Mouse (Mus musculus) MEL (cell line): ENCODE measurements around the gene Ssh2. TPM values are rescaled to one million over a fixed set of nuclear protein-coding genes. Genes with fewer than 3 reads are reported as not detected.

Experiments used
- DNase-seq: peaks from one replicate; pipeline ENCODE4 v3.0.0; 2011; ENCODE audit warnings: low read depth, low spot score
- H3K27ac ChIP-seq: 2 replicates; pipeline ENCODE4 v1.5.1; 2012; ENCODE audit warnings: low read depth, mild to moderate bottlenecking, control low read depth, low read length, moderate library complexity; ENCODE audit not compliant: control insufficient read depth
- H3K27me3 ChIP-seq, 2 experiments: fragments of 150-350 bp in 1 of 2; sonication (generic) in 1 of 2; 2 replicates each; pipeline ENCODE4 v1.6.1; 2012; ENCODE audit warnings: low read length in 2 of 2, mild to moderate bottlenecking in 2 of 2, improper control_type of control experiment in 1 of 2, moderate library complexity in 1 of 2; ENCODE audit not compliant: insufficient read depth in 2 of 2, control insufficient read depth in 1 of 2
- H3K36me3 ChIP-seq, 2 experiments: 2 replicates each; pipeline ENCODE4 v1.6.1; 2012 to 2014; ENCODE audit warnings: low read length in 2 of 2, improper control_type of control experiment in 1 of 2, inconsistent platforms in 1 of 2, mild to moderate bottlenecking in 1 of 2; ENCODE audit not compliant: insufficient read depth in 2 of 2, control insufficient read depth in 1 of 2
- H3K4me1 ChIP-seq, 2 experiments: fragments of 150-350 bp in 1 of 2; sonication (generic) in 1 of 2; 2 replicates each; pipeline ENCODE4 v1.6.1; 2012; ENCODE audit warnings: low read length in 2 of 2, improper control_type of control experiment in 1 of 2, mild to moderate bottlenecking in 1 of 2; ENCODE audit not compliant: insufficient read depth in 2 of 2, control insufficient read depth in 1 of 2
- H3K4me3 ChIP-seq, 2 experiments: fragments of 150-350 bp in 1 of 2; sonication (generic) in 1 of 2; 2 replicates each; pipeline ENCODE4 v1.5.1; 2012; ENCODE audit warnings: low read depth in 2 of 2, low read length in 2 of 2, mild to moderate bottlenecking in 2 of 2, moderate library complexity in 2 of 2, control low read depth in 1 of 2, improper control_type of control experiment in 1 of 2; ENCODE audit not compliant: control insufficient read depth in 1 of 2, insufficient read depth in 1 of 2
- H3K79me2 ChIP-seq: 2 replicates; pipeline ENCODE4 v1.6.1; 2012; ENCODE audit warnings: mild to moderate bottlenecking, low read length, moderate library complexity; ENCODE audit not compliant: control insufficient read depth, poor library complexity, insufficient read depth
- H3K9ac ChIP-seq: 2 replicates; pipeline ENCODE4 v1.6.1; 2012; ENCODE audit warnings: low read depth, mild to moderate bottlenecking, control low read depth, low read length, moderate library complexity; ENCODE audit not compliant: control insufficient read depth, poor library complexity, severe bottlenecking
- H3K9me3 ChIP-seq: fragments of 150-350 bp; sonication (generic); replicated peaks from 2 replicates; pipeline ENCODE4 v1.6.1; 2012; ENCODE audit warnings: mild to moderate bottlenecking, low read length, improper control_type of control experiment, moderate library complexity; ENCODE audit not compliant: insufficient read depth
- BHLHE40 ChIP-seq: IDR thresholded peaks from 2 replicates; pipeline ENCODE4 v1.6.1; 2012; ENCODE audit warnings: low read depth, mild to moderate bottlenecking, inconsistent platforms, low read length, improper control_type of control experiment, borderline replicate concordance
- CHD1 ChIP-seq: IDR thresholded peaks from 2 replicates; pipeline ENCODE4 v1.6.1; 2012; ENCODE audit warnings: low read depth, mild to moderate bottlenecking, inconsistent platforms, low read length, improper control_type of control experiment
- CHD2 ChIP-seq: IDR thresholded peaks from 2 replicates; pipeline ENCODE4 v1.6.1; 2011; ENCODE audit warnings: low read length, improper control_type of control experiment
- CTCF ChIP-seq, 3 experiments: IDR thresholded peaks in 2 of 3; conservative IDR thresholded peaks in 1 of 3; 2 replicates each; pipeline ENCODE4 v1.5.1; 2011 to 2012; ENCODE audit warnings: low read length in 3 of 3, low read depth in 2 of 3, mild to moderate bottlenecking in 2 of 3, improper control_type of control experiment in 1 of 3, inconsistent platforms in 1 of 3, mixed read lengths in 1 of 3, moderate library complexity in 1 of 3; ENCODE audit not compliant: control insufficient read depth in 1 of 3, insufficient read depth in 1 of 3, poor library complexity in 1 of 3, severe bottlenecking in 1 of 3
- E2F4 ChIP-seq: IDR thresholded peaks from 2 replicates; pipeline ENCODE4 v1.6.1; 2011; ENCODE audit warnings: low read depth, low read length, improper control_type of control experiment, borderline replicate concordance
- GABPA ChIP-seq: IDR thresholded peaks from 2 replicates; pipeline ENCODE4 v1.6.1; 2012; ENCODE audit warnings: low read depth, mild to moderate bottlenecking, inconsistent platforms, low read length, improper control_type of control experiment, moderate library complexity
- HCFC1 ChIP-seq: IDR thresholded peaks from 2 replicates; pipeline ENCODE4 v1.6.1; 2012; ENCODE audit warnings: low read depth, mild to moderate bottlenecking, inconsistent platforms, low read length, improper control_type of control experiment, moderate library complexity
- MAFK ChIP-seq: IDR thresholded peaks from 2 replicates; pipeline ENCODE4 v1.6.1; 2011; ENCODE audit warnings: low read depth, mild to moderate bottlenecking, low read length, improper control_type of control experiment, borderline replicate concordance
- MAZ ChIP-seq: IDR thresholded peaks from 2 replicates; pipeline ENCODE4 v1.6.1; 2012; ENCODE audit warnings: low read depth, mild to moderate bottlenecking, inconsistent platforms, low read length, improper control_type of control experiment
- MEF2A ChIP-seq: IDR thresholded peaks from 2 replicates; pipeline ENCODE4 v1.6.1; 2014; ENCODE audit warnings: low read depth, mild to moderate bottlenecking, inconsistent platforms, low read length, improper control_type of control experiment; ENCODE audit not compliant: poor library complexity, insufficient replicate concordance, severe bottlenecking; ENCODE audit errors: extremely low read depth
- MYB ChIP-seq: IDR thresholded peaks from 2 replicates; pipeline ENCODE4 v1.6.1; 2011; ENCODE audit warnings: mild to moderate bottlenecking, low read depth, low read length, improper control_type of control experiment
- POLR2AphosphoS5 ChIP-seq: IDR thresholded peaks from 2 replicates; pipeline ENCODE4 v1.6.1; 2012; ENCODE audit warnings: low read depth, borderline replicate concordance, mild to moderate bottlenecking, inconsistent platforms, low read length, moderate library complexity, mixed read lengths
- RAD21 ChIP-seq: IDR thresholded peaks from 2 replicates; pipeline ENCODE4 v1.6.1; 2011; ENCODE audit warnings: mild to moderate bottlenecking, low read depth, low read length, improper control_type of control experiment
- RCOR1 ChIP-seq: IDR thresholded peaks from 2 replicates; pipeline ENCODE4 v1.6.1; 2012; ENCODE audit warnings: low read depth, mild to moderate bottlenecking, inconsistent platforms, low read length, improper control_type of control experiment
- SIN3A ChIP-seq: IDR thresholded peaks from 2 replicates; pipeline ENCODE4 v1.6.1; 2012; ENCODE audit warnings: low read length, improper control_type of control experiment, inconsistent platforms
- TAL1 ChIP-seq: IDR thresholded peaks from 2 replicates; pipeline ENCODE4 v1.6.1; 2012; ENCODE audit warnings: mild to moderate bottlenecking, inconsistent platforms, low read length, moderate library complexity, mixed read lengths
- TBP ChIP-seq: IDR thresholded peaks from 2 replicates; pipeline ENCODE4 v1.8.0; 2011; ENCODE audit warnings: low read depth, low read length, improper control_type of control experiment
- USF2 ChIP-seq, 2 experiments: IDR thresholded peaks; 2 replicates each; pipeline ENCODE4 v1.6.1; 2011 to 2012; ENCODE audit warnings: improper control_type of control experiment in 2 of 2, low read length in 2 of 2, borderline replicate concordance in 1 of 2, inconsistent platforms in 1 of 2, low read depth in 1 of 2, mild to moderate bottlenecking in 1 of 2; ENCODE audit not compliant: insufficient read depth in 1 of 2
- ZKSCAN1 ChIP-seq: IDR thresholded peaks from 2 replicates; pipeline ENCODE4 v1.6.1; 2012; ENCODE audit warnings: low read depth, mild to moderate bottlenecking, inconsistent platforms, low read length, improper control_type of control experiment, moderate library complexity
- ZNF384 ChIP-seq: IDR thresholded peaks from 2 replicates; pipeline ENCODE4 v1.6.1; 2012; ENCODE audit warnings: low read depth, mild to moderate bottlenecking, inconsistent platforms, low read length, improper control_type of control experiment
- polyA plus RNA-seq, 2 experiments: library from polyadenylated mRNA; stranded (reverse) in 1 of 2; unstranded in 1 of 2; fragments of >175 nt in 1 of 2; fragments of >200 nt in 1 of 2; gene quantifications; 2 replicates each; pipeline versions ENCODE4 v1.2.1 to v1.2.4; 2012; ENCODE audit warnings: low replicate concordance in 2 of 2, low read depth in 1 of 2; ENCODE audit not compliant: insufficient read length in 2 of 2, insufficient read depth in 1 of 2, missing spikeins in 1 of 2
- total RNA-seq: library from RNA; depleted of rRNA; stranded (reverse); fragments of 300-350 nt; gene quantifications from 2 replicates; pipeline ENCODE4 v1.2.3, GENCODE M21; 2012

The Ssh2 gene
- total and polyA plus RNA-seq, 3 experiments = 6.3 to 29.2 (median 16.5) TPM

DNA sequence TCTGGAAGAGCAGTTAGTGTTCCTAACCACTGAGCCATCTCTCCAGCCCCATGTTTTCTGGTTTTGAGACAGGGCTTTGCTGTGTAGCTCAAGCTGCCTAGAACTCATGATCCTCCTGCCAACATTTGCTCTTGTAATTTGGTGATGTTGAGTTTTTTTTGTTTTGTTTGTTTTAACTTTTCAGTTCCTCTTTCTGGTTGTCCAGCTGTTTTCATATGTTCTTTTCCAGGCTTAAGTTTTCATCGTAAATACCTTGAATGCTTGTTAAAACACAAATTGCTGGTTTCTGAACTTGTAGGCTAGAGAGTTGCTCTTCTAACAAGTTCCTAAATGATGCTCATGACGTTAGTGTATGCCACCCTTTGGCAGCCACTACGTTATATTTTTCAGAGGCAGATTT is 139.0 kb downstream of the Ssh2 start:
- Histone ChIP-seq H3K36me3 (peaks cover 0 to 5% of the 10 kb centered on the region in 2 experiments; a peak in 1 of 4 replicates), H3K4me3 (no peak overlapping the region), H3K9me3 (no peaks in the 10 kb centered on the region), H3K27me3 (no peaks in the 10 kb centered on the region), H3K9ac (no peak overlapping the region), H3K79me2 (no peaks in the 10 kb centered on the region), H3K27ac (no peak overlapping the region), H3K4me1 (peaks cover 0 to 4% of the 10 kb centered on the region in 2 experiments; a peak in 2 of 4 replicates)
- no peak for TF ChIP-seq E2F4
- no peak for TF ChIP-seq TBP
- TF ChIP-seq ZNF384 = peak; percentile 12; the same call in 1 of the 2 replicates
- peak; percentile 30 for DNase-seq

DNA sequence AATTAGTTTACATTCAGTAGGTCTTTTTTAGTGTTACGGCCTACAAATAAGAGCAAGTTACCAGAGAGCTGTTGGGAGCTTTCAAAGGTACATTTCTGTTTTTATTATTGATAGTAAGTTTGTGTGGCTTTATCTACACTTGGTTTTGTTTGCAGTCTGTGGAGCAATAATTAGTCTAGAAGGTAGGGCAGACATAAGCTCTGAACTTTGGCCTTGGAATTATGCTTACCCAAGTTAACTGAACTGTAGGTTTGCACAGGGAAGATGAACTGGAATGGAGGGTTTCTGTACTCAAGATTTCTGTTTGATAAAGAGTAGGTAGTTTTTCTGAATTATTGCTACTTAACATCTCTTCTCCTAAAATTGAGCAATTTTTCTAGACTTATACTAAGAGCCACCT is 141.8 kb downstream of the Ssh2 start:
- Histone ChIP-seq H3K9me3 (no peaks in the 10 kb centered on the region), H3K36me3 (no peaks in the 10 kb centered on the region; a peak in 1 of 4 replicates), H3K27me3 (no peaks in the 10 kb centered on the region), H3K4me1 (peaks cover 3 to 4% of the 10 kb centered on the region in 2 experiments; a peak in 3 of 4 replicates), H3K27ac (no peak overlapping the region), H3K4me3 (no peak overlapping the region), H3K9ac (no peak overlapping the region), H3K79me2 (no peaks in the 10 kb centered on the region)
- TF ChIP-seq MAZ = no peak
- no peak for TF ChIP-seq CHD2
- DNase-seq = no peak

DNA sequence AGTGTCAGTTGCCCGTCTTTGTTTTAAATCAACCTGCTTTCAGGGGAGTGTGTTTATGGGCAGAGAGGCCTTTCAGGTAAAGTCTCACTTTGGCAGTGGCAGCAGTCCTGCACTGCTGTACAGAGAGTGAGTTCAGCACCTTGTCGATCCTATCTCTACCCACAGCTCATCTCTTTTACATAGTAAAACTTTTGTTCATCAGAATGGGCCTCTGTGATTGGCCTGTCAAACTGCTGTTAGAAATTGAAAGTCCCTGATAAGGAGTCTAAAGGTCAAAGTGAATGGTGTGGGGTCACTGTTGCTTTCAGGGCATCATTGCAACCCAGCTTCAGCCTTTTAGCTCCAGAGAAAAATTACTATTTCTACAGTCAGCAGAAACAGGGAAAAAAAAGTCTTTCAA is 147.4 kb downstream of the Ssh2 start:
- peaks cover 0 to 6% of the 10 kb centered on the region in 2 experiments; a peak in 2 of 4 replicates for H3K36me3 ChIP-seq
- TF ChIP-seq POLR2AphosphoS5 (no peak), MAZ (no peak), GABPA (no peak), HCFC1 (no peak), TBP (no peak), USF2 (IDR thresholded peaks at IDR 0.05; ENCODE audit: borderline replicate concordance in 1 of 2, insufficient read depth in 1 of 2, low read depth in 1 of 2, low read length in 2 of 2) (no peak), TAL1 (no peak), MYB (no peak), RAD21 (no peak), RCOR1 (no peak), CHD1 (no peak), BHLHE40 (no peak), SIN3A (no peak), ZKSCAN1 (no peak), MEF2A (no peak), CTCF (IDR thresholded peaks at IDR 0.05 in 2 of 3, conservative IDR thresholded peaks at IDR 0.05 in 1 of 3; ENCODE audit: control insufficient read depth in 1 of 3, insufficient read depth in 1 of 3, low read depth in 2 of 3, low read length in 3 of 3, poor library complexity in 1 of 3, severe bottlenecking in 1 of 3) (no peak), MAFK (no peak)
- no peak for DNase-seq
- H3K9ac ChIP-seq = no peak overlapping the region
- H3K27ac ChIP-seq = no peak overlapping the region
- no peaks in the 10 kb centered on the region for H3K79me2 ChIP-seq
- H3K4me1 ChIP-seq = peaks cover 8% of the 10 kb centered on the region in 2 experiments
- H3K27me3 ChIP-seq = no peaks in the 10 kb centered on the region
- no peaks in the 10 kb centered on the region for H3K9me3 ChIP-seq
- H3K4me3 ChIP-seq = no peak overlapping the region
